In the genomic region with DNA sequence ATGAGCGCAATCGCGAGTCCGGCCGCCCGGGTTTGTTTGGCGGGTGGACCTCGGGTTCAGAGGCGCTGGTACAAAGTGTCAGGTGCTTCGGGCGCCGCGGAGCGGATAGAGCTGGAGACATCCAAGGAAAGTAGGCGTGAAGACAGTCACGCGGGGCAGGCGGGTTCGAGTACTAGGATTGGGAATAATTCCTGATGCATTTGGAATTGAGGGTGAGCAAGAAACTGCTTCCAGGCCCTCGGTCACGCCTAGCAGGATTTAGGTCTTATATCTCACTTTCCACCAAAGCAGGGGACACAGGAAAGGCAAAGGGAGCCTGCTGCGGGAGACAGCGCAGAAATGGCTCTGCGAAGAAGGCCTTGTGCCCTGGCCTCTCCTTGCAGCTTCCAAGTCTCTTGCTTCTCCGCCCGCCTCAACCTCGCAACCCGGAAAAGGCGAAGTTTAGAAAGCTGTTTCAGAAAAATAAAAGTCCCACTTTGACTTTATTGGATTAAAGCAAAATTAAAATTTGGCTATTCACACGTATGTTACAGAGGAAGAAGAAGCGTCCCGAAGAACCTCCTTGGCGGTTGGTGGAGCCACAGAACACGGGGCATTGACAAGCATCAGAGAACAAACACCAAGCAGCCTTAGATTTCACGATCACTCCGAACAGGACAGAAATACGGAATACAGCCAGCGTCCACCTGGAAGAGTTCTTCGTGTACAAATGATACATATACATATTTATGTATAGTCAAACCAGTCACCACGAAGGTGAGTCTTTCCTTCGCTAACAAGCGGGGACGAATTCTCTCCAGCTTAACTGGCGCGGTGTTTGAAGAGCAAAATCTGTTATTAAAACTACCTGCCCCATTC, we compare ENCODE assay signal across 9 mouse cellular contexts. TPM values are rescaled to one million over a fixed set of nuclear protein-coding genes. Genes with fewer than 3 reads are reported as not detected.
DNase-seq lines count a peak whose midpoint lies in the region; ATAC-seq and TF ChIP-seq lines count a peak whose summit lies in the region.
"Had no signal": no experiment of that assay in that cellular context is flagged by ENCODE, and none has a peak within 500 bp of the region (broad histone marks: within the 10 kb centered on the region; RNA-seq: fewer than 3 reads in every experiment).

No protein-coding gene starts in this region.

- H3K9ac ChIP-seq in heart, embryonic 16.5 days (ENCODE audit: low read length): no peak overlapping the region

- H3K27me3 ChIP-seq in heart, embryonic 16.5 days (ENCODE audit: control insufficient read depth, insufficient read depth, low read length): peaks cover 85% of the 10 kb centered on the region
- H3K27me3 ChIP-seq in midbrain, embryonic 10.5 days (ENCODE audit: low read depth, poor library complexity, severe bottlenecking): peaks cover 97% of the 10 kb centered on the region

- peak overlapping the region; percentile 19; the same call in 1 of the 2 replicates for H3K4me3 ChIP-seq in heart, embryonic 16.5 days (ENCODE audit: low read length)
- H3K4me3 ChIP-seq in midbrain, embryonic 10.5 days: peak overlapping the region; percentile 72
- H3K4me3 ChIP-seq in gastrocnemius, adult 2 months: no peak overlapping the region

- DNase-seq in cerebellum, adult 11 months: peak; percentile 66
- DNase-seq in cerebellum, postnatal 10 days: peak; percentile 65 to 72
- DNase-seq in midbrain, embryonic 10.5 days (ENCODE audit: low spot score): peak; percentile 57
- DNase-seq in right cerebral cortex, postnatal 10 days (ENCODE audit: low spot score in 2 of 2): no peak
- DNase-seq in gastrocnemius, adult 2 months: no peak
- no peak for DNase-seq in B cell, adult 2 months

- ATAC-seq in cerebellum, adult (ENCODE audit: insufficient number of reproducible peaks, low FRiP score, low TSS enrichment): no peak
- ATAC-seq in heart, embryonic 16.5 days (replicated peaks; ENCODE audit: extremely low read depth, insufficient read depth, low FRiP score): no peak

- H3K36me3 ChIP-seq in heart, embryonic 16.5 days (ENCODE audit: control insufficient read depth, insufficient read depth): no peaks in the 10 kb centered on the region
- no peaks in the 10 kb centered on the region for H3K36me3 ChIP-seq in midbrain, embryonic 10.5 days

- H3K27ac ChIP-seq in heart, embryonic 16.5 days (ENCODE audit: low read length): no peak overlapping the region
- no peak overlapping the region for H3K27ac ChIP-seq in midbrain, embryonic 10.5 days (replicated peaks)
- no peak overlapping the region for H3K27ac ChIP-seq in gastrocnemius, adult 2 months

- peaks cover 27% of the 10 kb centered on the region for H3K4me1 ChIP-seq in heart, embryonic 16.5 days (ENCODE audit: control insufficient read depth, insufficient read depth, low read length)
- peaks cover 58% of the 10 kb centered on the region for H3K4me1 ChIP-seq in midbrain, embryonic 10.5 days

- TF ChIP-seq CTCF in gastrocnemius, adult 2 months (IDR thresholded peaks at IDR 0.05): no peak

- WGBS in heart, embryonic 16.5 days: 4% methylated on average over 45 of the region's 45 CpGs
- 2% methylated on average over 45 of the region's 45 CpGs for WGBS in midbrain, embryonic 10.5 days

- intact Hi-C loops in gastrocnemius, adult 2 months (cut with DNase I): no loop called here

- H3K9me3 ChIP-seq in heart, embryonic 16.5 days (replicated peaks; ENCODE audit: control insufficient read depth, low read length): no peaks in the 10 kb centered on the region
- no peaks in the 10 kb centered on the region for H3K9me3 ChIP-seq in midbrain, embryonic 10.5 days (replicated peaks)

- H3K4me2 ChIP-seq in heart, embryonic 16.5 days (ENCODE audit: low read depth, low read length): no peak overlapping the region

RNA-seq across cellular contexts. Expression of a gene that starts 3.2 kb away (rescaled TPM):
- polyA plus RNA-seq in heart, embryonic 16.5 days (2015; fragmentation: Nextera tagmentation; extraction: Ambion mirVana): 0.07 TPM in 1 of 2 replicates, not detected in the other
- polyA plus RNA-seq in midbrain, embryonic 10.5 days (2016; fragmentation: Nextera tagmentation; extraction: Ambion mirVana): 2.7 and 3.3 TPM in 2 replicates
- not detected for total RNA-seq in gastrocnemius, adult 2 months (2021)
- total RNA-seq: neutrophil, adult 5-6 weeks had no signal

Comparison
In these comparisons a context has a peak if more than half of its experiments do, and no peak if none do; other contexts are left out.
1. DNase-seq: peak in cerebellum, adult 11 months (single experiment), cerebellum, postnatal 10 days (2 of 2) and midbrain, embryonic 10.5 days (single experiment); none in right cerebral cortex, postnatal 10 days (0 of 2), gastrocnemius, adult 2 months (single experiment) and B cell, adult 2 months (0 of 2).